ENCODE assay signal across 19 mouse cellular contexts in genomic region chr5:101211974-101212373, GRCm38 (mm10).
"Had no signal": no experiment of that assay in that cellular context is flagged by ENCODE, and none has a peak within 500 bp of the region (broad histone marks: within the 10 kb centered on the region; RNA-seq: fewer than 3 reads in every experiment).

No protein-coding gene starts in this region.

- H3K36me3 ChIP-seq: midbrain, embryonic 12.5 days; neural tube, embryonic 13.5 days; neural tube, embryonic 15.5 days had no signal

- DNase-seq: lung, adult 18-20 months; lung, embryonic 14.5 days; lung, postnatal 10 days; lung, postnatal 4 days; midbrain, embryonic 14.5 days; retina, postnatal 1 day; right cerebral cortex, adult 18-20 months; right cerebral cortex, postnatal 25 days; right cerebral cortex, postnatal 4 days; spleen, adult 18-20 months; thymus, adult 18-20 months; thymus, postnatal 14 days; thymus, postnatal 36 days had no signal

- H3K27ac ChIP-seq: midbrain, embryonic 12.5 days; neural tube, embryonic 13.5 days; neural tube, embryonic 15.5 days had no signal

- H3K9me3 ChIP-seq: midbrain, embryonic 12.5 days; neural tube, embryonic 13.5 days; neural tube, embryonic 15.5 days had no signal

- H3K4me3 ChIP-seq: megakaryocyte, embryonic 14.5 days; midbrain, embryonic 12.5 days; myocyte; neural tube, embryonic 13.5 days; neural tube, embryonic 15.5 days had no signal

- H3K4me2 ChIP-seq: lung, embryonic 14.5 days; midbrain, embryonic 12.5 days; neural tube, embryonic 13.5 days; neural tube, embryonic 15.5 days had no signal

- H3K9ac ChIP-seq: lung, embryonic 14.5 days; midbrain, embryonic 12.5 days; neural tube, embryonic 13.5 days; neural tube, embryonic 15.5 days had no signal

- H3K4me1 ChIP-seq: megakaryocyte, embryonic 14.5 days; midbrain, embryonic 12.5 days; neural tube, embryonic 13.5 days; neural tube, embryonic 15.5 days had no signal

- H3K27me3 ChIP-seq: megakaryocyte, embryonic 14.5 days; midbrain, embryonic 12.5 days; neural tube, embryonic 13.5 days; neural tube, embryonic 15.5 days had no signal

- ATAC-seq: midbrain, embryonic 16.5 days had no signal
